Mouse (Mus musculus) lung, postnatal 0 days (tissue): ENCODE data around the gene Epc2.

Source experiments
- CTCF ChIP-seq: IDR thresholded peaks from 2 replicates; pipeline ENCODE4 v1.5.1; 2016; ENCODE audit warnings: antibody characterized with exemption, mild to moderate bottlenecking
- EP300 ChIP-seq: IDR thresholded peaks from 2 replicates; pipeline ENCODE4 v1.6.1; 2016; ENCODE audit warnings: antibody characterized with exemption, mild to moderate bottlenecking, control low read depth

DNA sequence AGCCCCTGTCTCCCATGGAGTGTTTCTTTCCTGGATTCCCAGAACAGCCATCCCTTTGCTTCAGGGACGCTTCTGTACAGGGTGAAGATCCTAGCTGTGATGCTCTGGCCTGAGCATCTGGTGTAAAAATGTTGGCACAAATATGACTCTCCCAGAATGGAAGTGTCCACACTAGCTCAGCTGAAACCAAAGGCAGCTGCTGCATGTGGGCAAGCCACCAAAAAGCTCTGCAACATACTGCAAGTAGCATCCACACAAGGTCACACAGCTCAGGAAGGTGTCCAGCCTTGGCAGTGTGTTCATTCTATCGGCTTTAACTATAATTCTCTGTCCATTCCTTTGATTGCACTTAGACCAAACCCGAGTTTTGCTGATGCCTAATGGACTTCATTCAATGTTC lies 129.3 kb downstream of the Epc2 start:
- TF ChIP-seq CTCF, result no peak
- TF ChIP-seq EP300, result no peak
